Mouse (Mus musculus): ENCODE data around the gene Serpinb2. TPM values are rescaled to one million over a fixed set of nuclear protein-coding genes. Genes with fewer than 3 reads are reported as not detected.

Serpinb2 gene
- total and polyA plus RNA-seq, 2 experiments from 2014 or later: 0.05 to 0.28 TPM

- Histone ChIP-seq H3K27ac (no peak overlapping the region), H3K4me3 (ENCODE audit: low read length) (no peak overlapping the region), H3K4me2 (ENCODE audit: low read depth, low read length) (no peak overlapping the region), H3K27me3 (ENCODE audit: insufficient read depth, low read length) (no peaks in the 10 kb centered on the region), H3K9ac (replicated peaks; ENCODE audit: low read length) (no peak overlapping the region), H3K4me1 (ENCODE audit: insufficient read depth, low read length) (no peaks in the 10 kb centered on the region), H3K9me3 (ENCODE audit: low read length) (no peaks in the 10 kb centered on the region), H3K36me3 (ENCODE audit: insufficient read depth, low read length) (no peaks in the 10 kb centered on the region)
- TF ChIP-seq CTCF (IDR thresholded peaks at IDR 0.05; ENCODE audit: low read depth): no peak
- WGBS: 91% methylated on average over 8 of the region's 8 CpGs
- no peak for ATAC-seq
- DNase-seq (ENCODE audit: low spot score): no peak
These were observed 5.2 kb upstream of the Serpinb2 start for GRCm38 (mm10) chr1:107505898-107506562.

GRCm38 (mm10) chr1:107512194-107513138, 1.2 kb downstream of the Serpinb2 start:
- no peaks in the 10 kb centered on the region for H3K9me3 ChIP-seq (ENCODE audit: low read length)
- WGBS: 71% methylated on average over 2 of the region's 2 CpGs
- DNase-seq (ENCODE audit: low spot score) (no peak), ATAC-seq (peak; percentile 32; the same call in 1 of the 2 replicates)
- no peaks in the 10 kb centered on the region for H3K27me3 ChIP-seq (ENCODE audit: insufficient read depth, low read length)
- H3K9ac ChIP-seq (replicated peaks; ENCODE audit: low read length): no peak overlapping the region
- no peak overlapping the region for H3K27ac ChIP-seq
- H3K4me2 ChIP-seq (ENCODE audit: low read depth, low read length): no peak overlapping the region
- no peaks in the 10 kb centered on the region for H3K36me3 ChIP-seq (ENCODE audit: insufficient read depth, low read length)
- H3K4me1 ChIP-seq (ENCODE audit: insufficient read depth, low read length): no peaks in the 10 kb centered on the region
- no peak for TF ChIP-seq CTCF (IDR thresholded peaks at IDR 0.05; ENCODE audit: low read depth)
- H3K4me3 ChIP-seq (ENCODE audit: low read length): no peak overlapping the region

- H3K4me3 ChIP-seq (ENCODE audit: low read length): no peak overlapping the region
- H3K4me1 ChIP-seq (ENCODE audit: insufficient read depth, low read length): no peaks in the 10 kb centered on the region
- H3K27ac ChIP-seq: no peak overlapping the region
- no peaks in the 10 kb centered on the region for H3K9me3 ChIP-seq (ENCODE audit: low read length)
- no peak for DNase-seq (ENCODE audit: low spot score)
- H3K36me3 ChIP-seq (ENCODE audit: insufficient read depth, low read length): no peaks in the 10 kb centered on the region
- WGBS: 87% methylated on average over 1 of the region's 1 CpGs
- H3K9ac ChIP-seq (replicated peaks; ENCODE audit: low read length): no peak overlapping the region
- no peak for ATAC-seq
- TF ChIP-seq CTCF (IDR thresholded peaks at IDR 0.05; ENCODE audit: low read depth): no peak
- H3K27me3 ChIP-seq (ENCODE audit: insufficient read depth, low read length): no peaks in the 10 kb centered on the region
- no peak overlapping the region for H3K4me2 ChIP-seq (ENCODE audit: low read depth, low read length)
These were observed 2.3 kb downstream of the Serpinb2 start for GRCm38 (mm10) chr1:107513530-107513929.

GRCm38 (mm10) chr1:107515839-107516498, 4.7 kb downstream of the Serpinb2 start:
- Histone ChIP-seq H3K27ac (no peak overlapping the region), H3K4me3 (ENCODE audit: low read length) (no peak overlapping the region), H3K4me2 (ENCODE audit: low read depth, low read length) (no peak overlapping the region), H3K9me3 (ENCODE audit: low read length) (no peaks in the 10 kb centered on the region), H3K36me3 (ENCODE audit: insufficient read depth, low read length) (no peaks in the 10 kb centered on the region), H3K27me3 (ENCODE audit: insufficient read depth, low read length) (no peaks in the 10 kb centered on the region), H3K9ac (replicated peaks; ENCODE audit: low read length) (no peak overlapping the region), H3K4me1 (ENCODE audit: insufficient read depth, low read length) (no peaks in the 10 kb centered on the region)
- ATAC-seq (no peak), DNase-seq (ENCODE audit: low spot score) (no peak)
- WGBS: 69% methylated on average over 2 of the region's 2 CpGs
- no peak for TF ChIP-seq CTCF (IDR thresholded peaks at IDR 0.05; ENCODE audit: low read depth)

GRCm38 (mm10) chr1:107525592-107525991, 14.4 kb downstream of the Serpinb2 start:
- DNase-seq (ENCODE audit: low spot score): no peak
- TF ChIP-seq CTCF (IDR thresholded peaks at IDR 0.05; ENCODE audit: low read depth): no peak
- ATAC-seq: no peak
- Histone ChIP-seq H3K4me3 (ENCODE audit: low read length) (no peak overlapping the region), H3K27ac (no peak overlapping the region), H3K27me3 (ENCODE audit: insufficient read depth, low read length) (no peaks in the 10 kb centered on the region), H3K36me3 (ENCODE audit: insufficient read depth, low read length) (no peaks in the 10 kb centered on the region), H3K9ac (replicated peaks; ENCODE audit: low read length) (no peak overlapping the region), H3K4me1 (ENCODE audit: insufficient read depth, low read length) (no peaks in the 10 kb centered on the region), H3K4me2 (ENCODE audit: low read depth, low read length) (no peak overlapping the region), H3K9me3 (ENCODE audit: low read length) (no peaks in the 10 kb centered on the region)
- WGBS: 78% methylated on average over 4 of the region's 4 CpGs

GRCm38 (mm10) chr1:107528325-107529078, 17.3 kb downstream of the Serpinb2 start:
- Histone ChIP-seq H3K36me3 (ENCODE audit: insufficient read depth, low read length) (no peaks in the 10 kb centered on the region), H3K27me3 (ENCODE audit: insufficient read depth, low read length) (no peaks in the 10 kb centered on the region), H3K9me3 (ENCODE audit: low read length) (no peaks in the 10 kb centered on the region), H3K27ac (no peak overlapping the region), H3K4me3 (ENCODE audit: low read length) (no peak overlapping the region), H3K4me1 (ENCODE audit: insufficient read depth, low read length) (no peaks in the 10 kb centered on the region), H3K4me2 (ENCODE audit: low read depth, low read length) (no peak overlapping the region), H3K9ac (replicated peaks; ENCODE audit: low read length) (no peak overlapping the region)
- no peak for DNase-seq (ENCODE audit: low spot score)
- no peak for TF ChIP-seq CTCF (IDR thresholded peaks at IDR 0.05; ENCODE audit: low read depth)
- 46% methylated on average over 3 of the region's 3 CpGs for WGBS
- no peak for ATAC-seq
